Mouse (Mus musculus) layer of hippocampus, postnatal 25 days (tissue): ENCODE results near the gene Tns2. TPM values are rescaled to one million over a fixed set of nuclear protein-coding genes. Genes with fewer than 3 reads are reported as not detected.

ENCODE experiments used
- DNase-seq, 2 experiments: peaks; one replicate each; pipeline ENCODE4 v3.0.0; 2022; ENCODE audit warnings: mixed read lengths in 2 of 2, low spot score in 1 of 2; ENCODE audit errors: extremely low spot score in 1 of 2
- total RNA-seq, 2 experiments: library from RNA; stranded (reverse); gene quantifications; 2 replicates each; pipeline ENCODE4 v1.2.3; 2021

Tns2 gene
- total RNA-seq, 2 experiments from 2014 or later: 13.3 to 15.0 TPM

DNA sequence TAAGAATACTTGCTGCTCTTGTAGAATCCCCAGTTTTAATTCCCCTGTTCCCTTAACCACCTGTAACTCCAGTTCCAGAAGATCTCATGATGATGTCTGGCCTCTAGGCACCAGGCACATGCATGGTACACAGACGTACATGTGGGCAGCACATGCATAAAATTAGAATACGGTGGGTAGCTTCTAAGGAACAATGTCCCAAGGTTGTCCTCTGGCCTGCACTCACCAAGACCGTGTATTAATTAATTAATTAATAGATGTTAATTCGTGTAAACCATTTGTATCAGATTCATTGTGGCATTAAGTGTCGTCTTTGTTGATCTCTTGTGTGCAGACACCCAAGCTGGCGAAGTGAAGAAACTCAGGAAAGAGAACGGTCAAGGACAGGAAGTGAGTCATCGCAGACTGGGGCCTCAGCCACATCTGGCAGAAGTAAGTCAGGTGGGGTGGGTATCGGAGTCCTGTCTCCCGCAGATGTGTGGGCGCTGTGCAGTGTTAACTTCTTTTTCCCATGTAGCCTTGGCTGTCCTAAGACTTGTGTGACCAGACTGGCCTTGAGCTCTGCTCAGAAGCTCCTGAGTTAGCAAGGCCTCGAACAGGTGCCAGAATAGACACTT is 9.0 kb upstream of the Tns2 start:
- no peak for DNase-seq

DNA sequence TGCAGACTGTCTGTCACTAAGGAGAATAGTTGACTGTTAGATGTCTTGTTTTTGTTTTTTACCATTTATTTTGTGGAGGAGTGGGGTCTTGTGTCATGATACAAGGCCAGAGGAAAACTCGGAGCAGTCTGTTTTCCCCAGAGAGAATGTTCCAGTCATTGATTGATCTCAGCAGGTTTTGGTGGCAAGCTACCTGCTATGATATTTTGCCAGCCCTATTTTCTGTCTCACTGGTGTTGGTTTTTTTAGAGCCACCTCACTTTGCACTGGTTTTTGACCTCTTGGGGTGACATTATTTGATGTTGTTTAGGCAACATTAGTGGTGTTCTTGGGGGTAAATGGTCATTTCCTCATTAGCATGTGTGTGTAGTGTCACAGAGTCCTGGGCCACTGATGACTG is 8.5 kb upstream of the Tns2 start:
- no peak for DNase-seq

- DNase-seq: no peak
Measured at GRCm38 (mm10) chr15:102092222-102092621, 8.0 kb upstream of the Tns2 start.

- no peak for DNase-seq
Measured at GRCm38 (mm10) chr15:102094157-102094556, 6.1 kb upstream of the Tns2 start.

DNA sequence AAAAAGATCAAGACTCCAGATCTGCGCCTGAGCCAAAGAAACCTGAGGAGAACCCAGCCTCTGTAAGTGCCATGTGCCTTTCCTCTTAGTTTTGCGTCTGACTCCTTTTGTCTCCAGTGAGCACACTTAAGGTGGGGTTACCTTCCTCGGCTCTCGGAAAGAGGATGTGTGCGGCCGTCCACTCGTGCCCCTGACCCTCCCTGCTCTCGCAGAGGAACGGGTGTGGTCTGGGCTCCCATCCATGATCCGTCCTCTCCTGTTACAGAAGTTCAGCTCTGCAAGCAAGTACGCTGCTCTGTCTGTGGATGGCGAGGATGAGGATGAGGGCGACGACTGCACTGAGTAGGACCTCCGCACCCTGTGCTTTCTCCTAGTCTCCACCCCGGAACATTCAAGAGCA is 5.2 kb upstream of the Tns2 start:
- DNase-seq: no peak

GRCm38 (mm10) chr15:102097147-102097915 is 2.9 kb upstream of the Tns2 start:
- no peak for DNase-seq

- no peak for DNase-seq
Measured at GRCm38 (mm10) chr15:102097991-102098555, 2.1 kb upstream of the Tns2 start.

DNA sequence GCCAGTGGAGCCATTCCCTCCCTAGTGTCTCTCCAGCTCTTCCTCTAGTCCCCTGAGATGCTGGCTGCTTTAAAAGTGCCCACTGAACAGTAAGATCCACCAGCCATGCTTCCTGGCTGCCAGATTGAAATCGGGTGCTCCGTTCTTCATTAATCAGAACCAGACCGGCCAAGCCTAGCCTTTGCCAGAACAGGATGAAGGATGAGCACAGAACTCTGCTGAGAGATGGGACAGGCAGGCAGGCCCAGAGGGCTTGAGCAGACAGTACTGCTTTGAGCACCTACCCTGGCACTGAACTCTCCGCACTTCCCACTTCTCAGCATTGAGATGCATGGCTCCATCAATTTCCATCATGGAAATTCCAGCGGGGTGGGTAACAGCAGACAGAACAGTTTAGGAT is 953 bp upstream of the Tns2 start:
- DNase-seq: no peak

DNA sequence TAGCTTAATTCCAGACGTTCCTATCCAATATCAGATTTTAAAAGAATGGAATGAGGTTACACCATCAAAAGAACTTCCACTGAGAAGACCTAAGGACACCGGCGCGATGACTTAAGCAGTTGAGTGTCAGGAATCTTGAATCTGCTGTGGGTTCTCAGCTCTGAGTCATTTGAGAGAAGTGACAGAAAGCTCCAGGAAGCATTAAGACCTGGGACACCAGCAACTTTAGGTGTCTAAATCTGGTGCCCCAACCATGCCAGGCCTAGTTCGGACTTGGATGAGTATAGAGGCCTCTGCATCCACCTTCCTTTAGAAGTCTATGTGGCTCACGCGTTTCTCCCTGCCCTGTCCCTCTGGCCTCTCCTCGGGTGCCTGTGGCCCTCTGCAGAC is 447 bp upstream of the Tns2 start:
- DNase-seq: no peak

DNA sequence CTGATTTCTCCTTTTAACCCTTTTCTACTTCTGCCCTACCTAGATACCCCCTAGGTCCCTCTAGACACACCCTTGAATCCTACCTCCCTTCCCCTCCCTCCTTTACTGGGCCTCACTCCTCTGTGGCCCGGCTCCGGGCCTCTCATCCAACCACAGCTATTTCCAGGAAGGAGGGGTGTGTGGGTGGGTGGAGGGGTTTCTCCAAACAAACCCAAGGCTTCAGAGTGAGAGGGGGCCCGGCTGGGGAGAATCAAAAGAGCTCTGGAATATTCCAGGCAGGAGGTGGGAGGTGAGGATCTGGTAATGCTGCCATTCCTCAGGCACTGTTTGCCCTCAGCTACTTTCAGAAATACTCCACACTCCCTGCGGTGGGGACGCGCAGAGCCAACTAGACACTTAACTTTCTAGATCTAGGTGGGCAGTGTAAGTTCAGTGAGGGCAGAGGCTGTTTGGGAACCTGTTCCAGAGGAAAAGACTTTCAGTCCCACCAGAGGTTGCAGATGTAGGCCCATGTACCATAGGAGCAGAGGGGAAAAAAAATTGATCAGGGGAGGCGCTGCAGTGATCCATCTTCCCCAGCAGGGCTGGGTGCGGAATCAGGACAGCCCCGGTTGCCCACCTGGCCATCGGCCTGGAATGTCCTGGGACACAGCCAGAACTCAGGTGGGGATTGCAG is 921 bp downstream of the Tns2 start:
- no peak for DNase-seq

DNA sequence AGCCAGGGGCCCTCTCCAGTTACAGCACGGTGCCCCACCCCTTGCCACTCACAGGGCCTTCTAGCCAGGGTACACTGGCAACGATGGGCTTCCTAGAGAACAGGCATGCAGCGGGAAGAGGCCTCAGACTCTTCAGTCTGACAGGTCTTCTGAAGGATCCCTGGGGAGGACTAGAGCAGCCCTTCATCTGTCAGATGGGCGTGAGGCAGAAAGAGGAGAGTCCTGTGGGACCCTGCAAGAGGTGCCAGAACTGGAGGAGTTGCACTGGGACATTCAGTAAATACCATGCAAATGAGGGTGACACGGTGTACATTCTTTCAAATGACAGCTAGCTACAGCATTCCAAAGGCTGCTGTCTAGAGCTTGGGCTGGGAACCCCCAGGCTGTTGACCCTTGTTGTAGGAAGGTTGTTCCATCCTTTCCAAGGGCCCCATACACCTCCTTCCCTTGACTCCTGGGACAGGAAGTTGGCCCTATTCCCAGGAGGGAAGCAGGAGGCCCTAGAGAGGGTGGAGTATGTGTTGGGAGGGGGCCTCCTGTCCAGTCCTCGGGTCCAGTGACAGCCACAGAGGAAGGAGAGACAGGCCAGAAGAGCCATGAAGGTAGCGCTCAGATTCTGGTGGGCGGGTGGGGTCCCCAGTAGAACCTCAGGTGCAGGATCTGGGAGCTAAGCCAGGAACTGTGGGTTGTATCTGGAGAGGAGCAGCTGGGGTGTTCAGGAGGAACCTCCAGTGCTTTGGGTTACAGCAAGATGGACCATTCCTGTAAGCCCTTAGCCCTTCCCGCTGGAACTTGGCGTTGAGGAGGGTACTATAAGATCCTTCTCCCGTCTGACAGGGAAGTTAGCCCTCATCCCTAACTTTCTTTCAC is 1.7 kb downstream of the Tns2 start:
- no peak for DNase-seq

DNA sequence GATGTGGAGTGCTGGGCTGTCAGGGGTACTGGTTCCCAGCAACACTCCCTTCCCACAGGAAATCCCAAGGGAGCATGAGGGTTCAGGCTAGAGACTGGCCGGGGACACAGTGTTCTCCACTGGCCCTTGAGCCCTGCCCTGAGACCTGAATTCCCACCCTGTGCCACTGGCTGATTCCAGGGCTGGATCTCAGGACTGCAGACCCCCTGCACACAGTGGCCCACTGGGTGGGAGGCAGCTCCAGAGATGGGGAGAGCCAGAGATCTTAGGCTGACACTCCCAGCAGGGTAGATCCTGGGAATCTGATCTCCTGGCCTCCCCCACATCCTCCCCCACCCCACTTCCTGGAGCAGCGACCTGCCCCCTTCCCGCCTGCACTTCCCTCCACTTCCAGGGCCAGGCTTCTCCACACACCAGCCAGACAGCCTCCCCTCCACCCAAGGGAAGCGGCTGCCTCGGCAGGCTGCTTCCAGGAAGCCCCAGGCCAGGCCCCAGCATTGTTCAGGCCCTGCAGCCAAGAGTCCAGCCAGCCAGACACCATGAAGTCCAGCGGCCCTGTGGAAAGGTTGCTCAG is 2.4 kb downstream of the Tns2 start:
- DNase-seq: no peak

GRCm38 (mm10) chr15:102103371-102103946 is 3.2 kb downstream of the Tns2 start:
- no peak for DNase-seq

DNA sequence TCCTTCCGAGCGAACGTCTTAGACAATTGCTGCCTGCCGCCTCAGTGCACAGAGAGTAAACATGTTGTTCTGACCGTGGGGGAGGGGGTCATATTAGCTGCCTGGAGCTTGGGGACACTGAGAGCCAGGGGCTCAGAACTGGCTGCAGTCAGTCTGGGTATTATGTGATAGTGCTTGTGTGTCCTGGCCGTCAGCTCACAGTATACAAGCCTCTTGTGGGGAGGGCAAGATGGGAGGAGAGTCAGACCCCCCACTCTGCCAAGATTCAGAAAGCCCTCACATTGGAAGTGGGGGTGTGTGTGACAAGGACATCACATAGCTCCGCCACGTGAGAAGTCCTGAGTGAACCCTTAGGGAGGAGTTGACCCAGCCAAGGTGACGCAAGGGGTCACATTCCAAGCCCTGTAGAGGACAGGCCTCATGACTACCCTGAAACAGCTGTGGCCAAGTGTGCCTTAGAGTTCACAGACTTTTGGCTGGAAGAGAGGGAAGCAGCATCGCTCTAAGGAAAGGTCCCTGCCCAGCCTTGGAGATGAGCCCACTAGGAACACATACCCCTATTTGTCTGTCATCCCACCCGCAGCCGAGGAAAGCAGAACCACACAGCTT is 3.8 kb downstream of the Tns2 start:
- no peak for DNase-seq

GRCm38 (mm10) chr15:102105360-102105759 is 5.1 kb downstream of the Tns2 start:
- no peak for DNase-seq

GRCm38 (mm10) chr15:102105764-102106730 is 5.8 kb downstream of the Tns2 start:
- DNase-seq: no peak

DNA sequence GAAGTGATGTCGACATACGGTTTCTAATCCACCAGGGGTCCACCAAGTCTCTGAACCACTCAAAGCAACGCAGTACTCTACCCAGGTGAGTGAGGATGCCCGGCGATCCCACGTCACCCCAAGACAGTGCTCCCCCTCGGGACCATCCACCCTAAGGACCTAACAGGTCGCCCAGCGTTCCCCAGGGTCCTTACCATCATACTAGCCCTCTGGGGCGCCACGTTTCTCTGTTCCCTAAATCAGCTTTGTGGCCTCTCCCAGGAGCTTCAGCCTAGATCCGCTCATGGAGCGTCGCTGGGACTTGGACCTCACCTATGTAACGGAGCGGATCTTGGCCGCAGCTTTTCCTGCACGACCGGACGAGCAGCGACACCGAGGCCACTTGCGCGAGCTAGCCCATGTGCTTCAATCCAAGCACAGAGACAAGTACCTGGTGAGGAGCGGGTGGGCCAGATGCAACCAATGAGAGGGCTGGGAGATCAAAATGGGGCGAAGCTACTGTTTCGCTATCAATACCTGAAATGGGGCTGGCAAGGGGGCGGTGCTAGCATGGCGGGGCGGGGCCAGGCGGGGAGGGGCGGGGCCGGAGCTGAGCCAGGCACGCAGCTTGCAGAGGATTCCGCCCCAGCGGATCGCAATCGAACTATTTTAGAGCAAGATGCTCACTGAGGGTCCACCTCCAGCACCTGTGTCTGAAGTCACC is 6.7 kb downstream of the Tns2 start:
- DNase-seq: no peak
